22 mouse cellular contexts compared by ENCODE assay signal in the genomic region with DNA sequence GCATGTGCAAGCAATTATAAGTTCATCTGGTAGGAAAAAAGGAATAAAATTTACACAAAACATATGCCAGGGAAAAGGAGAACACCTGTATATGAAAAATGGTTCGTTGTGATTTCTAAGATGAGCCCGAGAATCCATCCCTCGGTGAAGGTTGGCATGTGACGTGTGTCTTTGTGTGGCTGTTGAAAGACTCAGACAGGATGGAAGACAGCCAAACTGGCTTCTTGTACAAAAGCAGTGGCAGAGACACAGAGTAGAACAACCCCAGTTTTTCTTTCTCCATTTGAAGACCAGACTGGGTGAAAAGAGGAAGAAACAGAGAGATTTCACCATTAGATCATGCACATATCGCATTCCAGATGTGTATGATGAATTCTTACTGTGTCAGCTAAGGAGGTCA.
DNase-seq lines count a peak whose midpoint lies in the region; ATAC-seq and TF ChIP-seq lines count a peak whose summit lies in the region.
"Had no signal": no experiment of that assay in that cellular context is flagged by ENCODE, and none has a peak within 500 bp of the region (broad histone marks: within the 10 kb centered on the region; RNA-seq: fewer than 3 reads in every experiment).

No protein-coding gene starts in this region.

- no peak overlapping the region for H3K4me2 ChIP-seq in forebrain, postnatal 0 days (ENCODE audit: low read depth)
- no peak overlapping the region for H3K4me2 ChIP-seq in forebrain, embryonic 15.5 days (replicated peaks)
- H3K4me2 ChIP-seq in hindbrain, postnatal 0 days (ENCODE audit: low read depth, low read length), result no peak overlapping the region
- no peak overlapping the region for H3K4me2 ChIP-seq in hindbrain, embryonic 16.5 days (ENCODE audit: low read length)
- H3K4me2 ChIP-seq: embryonic facial prominence, embryonic 12.5 days; embryonic facial prominence, embryonic 15.5 days; heart, embryonic 13.5 days; hindbrain, embryonic 14.5 days; intestine, embryonic 15.5 days had no signal

- H3K4me3 ChIP-seq in forebrain, postnatal 0 days (ENCODE audit: low read depth, low read length), result no peak overlapping the region
- no peak overlapping the region for H3K4me3 ChIP-seq in forebrain, embryonic 15.5 days
- H3K4me3 ChIP-seq in hindbrain, postnatal 0 days (ENCODE audit: low read length), result no peak overlapping the region
- H3K4me3 ChIP-seq in hindbrain, embryonic 16.5 days (ENCODE audit: low read length), result no peak overlapping the region
- H3K4me3 ChIP-seq: embryonic facial prominence, embryonic 12.5 days; embryonic facial prominence, embryonic 15.5 days; heart, embryonic 13.5 days; intestine, embryonic 15.5 days had no signal

- no peaks in the 10 kb centered on the region for H3K36me3 ChIP-seq in forebrain, postnatal 0 days (ENCODE audit: insufficient read depth)
- no peaks in the 10 kb centered on the region for H3K36me3 ChIP-seq in forebrain, embryonic 15.5 days
- no peaks in the 10 kb centered on the region for H3K36me3 ChIP-seq in hindbrain, postnatal 0 days (ENCODE audit: insufficient read depth, low read length)
- H3K36me3 ChIP-seq in hindbrain, embryonic 16.5 days (ENCODE audit: control insufficient read depth, insufficient read depth, low read length), result no peaks in the 10 kb centered on the region
- H3K36me3 ChIP-seq: embryonic facial prominence, embryonic 12.5 days; embryonic facial prominence, embryonic 15.5 days; heart, embryonic 13.5 days; intestine, embryonic 15.5 days had no signal

- ATAC-seq in forebrain, postnatal 0 days, result no peak
- no peak for ATAC-seq in forebrain, embryonic 15.5 days (replicated peaks)
- no peak for ATAC-seq in hindbrain, postnatal 0 days
- no peak for ATAC-seq in hindbrain, embryonic 16.5 days
- ATAC-seq: activated CD4-positive, CD25-positive, alpha-beta regulatory T cell, adult 4 months; intestine, embryonic 15.5 days had no signal

- no peak for TF ChIP-seq CTCF in forebrain, postnatal 0 days (IDR thresholded peaks at IDR 0.05; ENCODE audit: low read depth)
- no peak for TF ChIP-seq CTCF in hindbrain, postnatal 0 days (IDR thresholded peaks at IDR 0.05; ENCODE audit: low read depth)

- DNase-seq in forebrain, postnatal 0 days, result peak; percentile 32
- peak; percentile 43 for DNase-seq in hindbrain, postnatal 0 days (ENCODE audit: low spot score)
- DNase-seq in adipocyte (ENCODE audit: low spot score), result peak; percentile 9
- peak; percentile 26 for DNase-seq in brain, adult 2 months (ENCODE audit: low read depth, low spot score)
- DNase-seq in kidney, postnatal 10 days, result no peak
- DNase-seq: adrenal gland, postnatal 10 days; adrenal gland, postnatal 36 days; cerebellum, adult 11-12 months; cerebellum, adult 8-10 months; gastrocnemius, postnatal 25 days; heart, postnatal 14 days; heart, postnatal 4 days; kidney, adult 11 months; kidney, adult 8-10 months had no signal

- no peaks in the 10 kb centered on the region for H3K9me3 ChIP-seq in forebrain, postnatal 0 days (ENCODE audit: low read length)
- no peaks in the 10 kb centered on the region for H3K9me3 ChIP-seq in forebrain, embryonic 15.5 days
- H3K9me3 ChIP-seq in hindbrain, postnatal 0 days (ENCODE audit: low read length), result no peaks in the 10 kb centered on the region
- H3K9me3 ChIP-seq in hindbrain, embryonic 16.5 days (ENCODE audit: control insufficient read depth, low read length), result no peaks in the 10 kb centered on the region
- H3K9me3 ChIP-seq: embryonic facial prominence, embryonic 12.5 days; embryonic facial prominence, embryonic 15.5 days; heart, embryonic 13.5 days; intestine, embryonic 15.5 days had no signal

- WGBS in forebrain, postnatal 0 days, result 43% methylated on average over 5 of the region's 5 CpGs
- 49% methylated on average over 5 of the region's 5 CpGs for WGBS in forebrain, embryonic 15.5 days
- 52% methylated on average over 5 of the region's 5 CpGs for WGBS in hindbrain, postnatal 0 days
- 64% methylated on average over 5 of the region's 5 CpGs for WGBS in hindbrain, embryonic 16.5 days

- no peak overlapping the region for H3K9ac ChIP-seq in forebrain, postnatal 0 days
- no peak overlapping the region for H3K9ac ChIP-seq in forebrain, embryonic 15.5 days (replicated peaks)
- H3K9ac ChIP-seq in hindbrain, postnatal 0 days (replicated peaks; ENCODE audit: low read length), result no peak overlapping the region
- no peak overlapping the region for H3K9ac ChIP-seq in hindbrain, embryonic 16.5 days (ENCODE audit: low read depth, low read length)
- H3K9ac ChIP-seq: embryonic facial prominence, embryonic 12.5 days; embryonic facial prominence, embryonic 15.5 days; heart, embryonic 13.5 days; hindbrain, embryonic 14.5 days; intestine, embryonic 15.5 days had no signal

- no peaks in the 10 kb centered on the region for H3K4me1 ChIP-seq in forebrain, postnatal 0 days (ENCODE audit: insufficient read depth)
- H3K4me1 ChIP-seq in forebrain, embryonic 15.5 days, result 0 out of 2 replicates have a peak, but pooled peaks cover 4% of the 10 kb centered on the region
- H3K4me1 ChIP-seq in hindbrain, postnatal 0 days (ENCODE audit: insufficient read depth, low read length), result peaks cover 6% of the 10 kb centered on the region; the same call in 1 of the 2 replicates
- H3K4me1 ChIP-seq in hindbrain, embryonic 16.5 days (ENCODE audit: control insufficient read depth, insufficient read depth, low read depth, low read length), result peaks cover 6% of the 10 kb centered on the region; the same call in 1 of the 2 replicates

- no peaks in the 10 kb centered on the region for H3K27me3 ChIP-seq in forebrain, postnatal 0 days (ENCODE audit: insufficient read depth, low read length)
- no peaks in the 10 kb centered on the region for H3K27me3 ChIP-seq in forebrain, embryonic 15.5 days
- no peaks in the 10 kb centered on the region for H3K27me3 ChIP-seq in hindbrain, postnatal 0 days (ENCODE audit: insufficient read depth, low read length)
- H3K27me3 ChIP-seq in hindbrain, embryonic 16.5 days (replicated peaks; ENCODE audit: control insufficient read depth, insufficient read depth, low read length), result no peaks in the 10 kb centered on the region
- H3K27me3 ChIP-seq: embryonic facial prominence, embryonic 12.5 days; embryonic facial prominence, embryonic 15.5 days; heart, embryonic 13.5 days; intestine, embryonic 15.5 days had no signal

- no peak overlapping the region for H3K27ac ChIP-seq in forebrain, postnatal 0 days (ENCODE audit: low read depth, low read length)
- no peak overlapping the region for H3K27ac ChIP-seq in forebrain, embryonic 15.5 days (replicated peaks)
- H3K27ac ChIP-seq in hindbrain, postnatal 0 days, result no peak overlapping the region
- H3K27ac ChIP-seq in hindbrain, embryonic 16.5 days (ENCODE audit: low read depth, low read length), result no peak overlapping the region
- H3K27ac ChIP-seq: embryonic facial prominence, embryonic 12.5 days; embryonic facial prominence, embryonic 15.5 days; heart, embryonic 13.5 days; hindbrain, embryonic 14.5 days; intestine, embryonic 15.5 days had no signal
